Mouse (Mus musculus): Measurements from ENCODE around the gene Rftn1.

The Rftn1 gene

DNA sequence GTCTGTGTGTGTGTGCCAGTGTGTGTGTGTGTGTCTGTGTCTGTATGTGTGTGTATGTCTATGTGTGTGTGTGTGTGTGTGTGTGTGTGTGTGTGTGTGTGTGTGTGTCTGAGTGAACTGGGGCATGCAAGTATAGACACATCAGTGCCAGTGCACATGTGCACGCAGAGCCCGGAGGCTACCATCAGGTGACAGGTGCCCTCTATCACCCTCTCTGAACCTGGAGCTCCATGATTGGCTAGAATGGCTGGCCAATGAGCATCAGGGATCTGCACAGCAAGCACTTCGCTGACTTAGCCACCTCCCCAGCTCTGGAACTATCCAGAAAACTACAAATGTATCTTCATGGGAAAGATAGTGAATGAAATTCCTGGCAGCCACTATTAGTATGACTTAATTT lies 16.7 kb downstream of the Rftn1 start:
- ATAC-seq (ENCODE audit: insufficient number of reproducible peaks, low FRiP score, low TSS enrichment): no peak

DNA sequence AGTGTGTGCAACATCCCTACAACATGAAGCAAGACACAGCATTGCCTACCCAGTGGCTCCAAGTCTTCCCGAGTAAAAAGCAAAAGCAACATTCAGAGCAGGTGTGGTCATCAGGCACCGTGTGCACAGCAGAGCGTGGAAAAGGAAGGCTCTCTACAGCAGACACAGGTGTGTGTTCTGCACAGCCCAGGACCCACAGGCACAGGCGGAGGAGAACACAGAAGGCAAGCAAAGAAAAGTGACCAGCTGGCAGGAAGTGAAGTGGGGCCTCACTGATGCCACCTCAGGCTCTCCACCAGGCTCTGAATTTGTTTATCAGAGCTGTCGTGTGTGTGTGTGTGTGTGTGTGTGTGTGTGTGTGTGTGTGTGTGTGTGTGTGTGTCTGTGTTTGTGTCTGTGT lies 17.1 kb downstream of the Rftn1 start:
- no peak for ATAC-seq (ENCODE audit: insufficient number of reproducible peaks, low FRiP score, low TSS enrichment)

DNA sequence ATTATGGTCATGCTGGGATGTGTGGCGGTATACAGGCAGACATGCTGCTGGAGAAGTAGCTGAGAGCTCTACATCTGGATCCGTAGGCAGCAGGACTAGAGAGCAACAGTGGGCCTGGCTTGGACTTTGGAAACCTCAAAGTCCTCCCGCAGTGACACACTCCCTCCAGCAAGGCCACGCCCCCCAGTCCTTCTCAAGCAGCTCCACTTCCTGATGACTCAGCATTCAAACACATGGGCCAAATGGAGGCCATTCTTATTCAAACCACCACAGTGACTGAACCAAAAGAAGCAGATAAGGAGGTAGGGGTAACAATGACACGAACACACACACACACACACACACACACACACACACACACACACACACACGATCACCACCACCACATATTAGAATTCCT lies 17.7 kb downstream of the Rftn1 start:
- no peak for ATAC-seq (ENCODE audit: insufficient number of reproducible peaks, low FRiP score, low TSS enrichment)

DNA sequence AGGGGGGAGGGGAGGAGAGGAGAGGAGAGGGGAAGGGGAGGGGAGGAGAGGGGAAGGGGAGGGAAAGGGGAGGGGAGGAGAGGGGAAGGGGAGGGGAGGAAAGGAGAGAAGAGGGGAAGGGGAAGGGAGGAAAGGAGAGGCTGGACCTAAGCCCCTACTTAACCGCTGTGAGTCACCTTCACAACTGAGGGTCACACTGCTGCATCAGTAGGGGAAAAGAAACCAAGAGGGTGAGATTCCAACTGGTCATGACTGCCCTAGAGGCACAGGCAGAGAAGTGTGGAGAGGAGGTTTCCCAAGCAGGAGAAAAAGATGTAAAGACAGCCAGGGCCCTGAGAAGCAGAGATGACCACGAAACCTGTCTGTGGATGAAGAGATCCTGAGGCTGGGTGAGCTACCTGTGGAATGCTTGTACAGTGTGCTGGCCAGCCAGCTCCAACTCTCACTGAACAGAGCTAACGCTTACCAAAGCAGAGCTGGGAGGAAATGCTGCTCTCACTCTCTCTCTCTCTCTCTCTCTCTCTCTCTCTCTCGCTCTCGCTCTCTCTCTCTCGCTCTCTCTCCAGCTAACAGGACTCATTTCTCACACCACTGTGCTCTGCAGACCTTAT lies 19.4 kb downstream of the Rftn1 start:
- ATAC-seq (ENCODE audit: insufficient number of reproducible peaks, low FRiP score, low TSS enrichment): no peak

DNA sequence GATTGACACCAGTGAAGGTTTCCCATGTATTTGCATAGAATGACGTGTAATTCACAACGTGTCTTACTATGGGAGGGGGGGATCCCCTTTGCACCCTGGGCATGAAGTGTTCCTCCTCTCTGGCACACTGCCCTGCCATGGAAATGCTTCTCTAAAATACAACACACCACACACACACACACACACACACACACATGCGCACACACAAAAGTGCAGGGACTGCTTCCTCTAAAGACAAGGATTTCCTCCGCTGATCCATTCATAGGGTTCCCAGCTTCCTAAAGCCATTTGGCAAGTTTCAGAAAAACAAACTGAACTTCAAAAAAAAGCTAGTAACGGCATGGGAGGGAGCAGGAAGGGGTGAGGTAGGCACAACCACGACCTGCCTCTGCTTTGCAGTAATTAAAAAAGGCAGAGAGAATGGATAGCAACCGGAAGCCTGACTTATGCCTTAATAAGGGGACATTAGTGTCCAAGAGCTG lies 20.5 kb downstream of the Rftn1 start:
- ATAC-seq (ENCODE audit: insufficient number of reproducible peaks, low FRiP score, low TSS enrichment): no peak

DNA sequence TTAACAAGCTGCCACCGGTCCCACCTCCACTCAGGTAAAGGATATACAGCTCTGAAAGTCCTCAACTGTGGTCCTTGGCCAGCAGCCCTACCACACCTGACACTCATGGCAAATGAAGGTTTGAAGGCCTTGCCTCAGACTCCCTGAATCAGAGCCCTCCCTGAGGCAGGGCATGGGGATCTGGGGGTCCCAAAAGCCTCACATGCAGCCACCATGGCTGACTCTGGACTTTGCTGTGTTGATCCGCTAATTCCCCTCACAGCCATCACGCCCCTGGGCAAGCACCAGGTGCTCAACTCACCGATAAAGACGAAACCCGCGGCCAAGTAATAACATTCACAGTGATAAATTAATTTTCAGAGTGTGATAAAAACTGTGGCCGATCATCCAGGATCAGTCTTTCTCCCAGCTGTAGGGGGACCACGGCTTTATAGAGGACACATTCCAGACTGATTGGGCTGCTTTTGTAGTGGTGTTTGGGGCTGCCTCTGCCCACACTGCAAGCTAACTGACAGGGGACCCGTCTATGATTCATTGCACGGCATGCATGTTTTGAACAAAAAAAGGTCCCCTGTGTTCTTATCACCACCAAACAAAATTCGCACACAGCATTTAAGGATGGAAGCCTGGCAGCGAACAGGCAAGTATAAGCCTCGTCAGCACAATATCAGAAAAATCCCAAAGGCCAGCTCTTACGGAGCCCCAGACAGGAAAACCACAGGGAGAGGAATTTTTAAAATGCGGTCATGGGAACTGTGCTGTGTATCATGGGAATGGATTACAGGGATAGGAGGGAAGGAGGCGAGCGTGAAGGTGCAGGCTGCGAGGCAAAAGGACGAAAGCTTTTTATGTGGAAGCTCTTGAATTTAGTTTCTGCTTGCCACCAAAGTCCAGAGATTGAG lies 29.3 kb downstream of the Rftn1 start:
- no peak for ATAC-seq (ENCODE audit: insufficient number of reproducible peaks, low FRiP score, low TSS enrichment)

DNA sequence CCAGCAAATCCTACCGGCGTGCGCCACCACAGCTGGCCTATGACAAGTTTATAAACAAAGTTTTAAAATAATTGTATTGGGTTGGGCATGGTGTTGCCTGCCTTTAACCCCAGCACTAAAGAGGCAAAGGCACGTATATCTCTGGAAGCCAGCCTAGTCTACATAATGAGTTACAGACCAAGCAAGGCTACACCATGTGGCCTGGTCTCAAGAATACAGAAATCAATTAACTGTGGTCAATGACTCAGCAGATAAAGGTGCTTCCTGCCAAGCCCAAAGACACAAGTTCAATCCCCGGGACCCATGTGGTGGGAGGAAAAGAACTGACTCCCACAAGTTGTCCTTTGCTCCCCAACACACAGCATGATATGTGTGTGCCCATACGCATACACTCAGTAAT lies 30.1 kb downstream of the Rftn1 start:
- ATAC-seq (ENCODE audit: insufficient number of reproducible peaks, low FRiP score, low TSS enrichment): no peak

DNA sequence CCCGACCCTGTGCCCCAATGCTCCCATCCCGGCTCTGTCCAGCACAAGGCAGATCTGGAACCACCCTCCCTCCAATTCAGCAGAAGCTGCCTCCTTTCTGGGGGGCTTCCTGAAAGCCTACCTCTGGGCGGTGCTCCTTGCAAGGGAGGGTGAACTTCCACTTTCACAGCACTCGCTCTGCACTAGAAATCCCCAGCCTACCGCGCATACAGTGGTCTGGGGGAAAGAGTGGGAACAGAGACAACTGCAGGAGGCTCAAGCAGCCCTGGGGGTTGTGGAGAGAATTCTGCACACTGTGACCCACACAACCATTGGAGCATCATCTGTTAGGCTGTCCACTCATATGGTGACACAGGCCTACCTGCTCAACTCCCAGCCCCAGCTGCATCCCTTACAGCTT lies 30.7 kb downstream of the Rftn1 start:
- ATAC-seq (ENCODE audit: insufficient number of reproducible peaks, low FRiP score, low TSS enrichment): no peak

DNA sequence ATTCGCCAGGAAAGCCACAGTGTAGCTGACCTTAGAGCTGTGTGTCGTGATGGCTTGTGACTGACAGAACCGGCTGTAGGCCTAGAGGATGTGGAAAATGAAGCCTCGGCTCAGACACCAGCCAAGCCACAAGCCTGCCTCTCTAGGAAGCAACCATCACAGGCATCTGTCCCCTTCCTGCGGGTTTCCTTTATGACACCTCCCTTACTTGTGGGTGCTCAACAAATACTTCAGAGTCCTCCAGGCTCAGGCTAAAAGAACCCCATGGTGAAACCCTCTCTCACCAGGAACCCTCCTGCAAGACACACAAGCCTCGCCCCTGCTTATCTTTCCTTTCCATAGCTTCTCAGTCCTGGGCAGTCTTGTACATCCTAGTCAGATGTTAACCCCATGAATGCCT lies 31.9 kb downstream of the Rftn1 start:
- ATAC-seq (ENCODE audit: insufficient number of reproducible peaks, low FRiP score, low TSS enrichment): no peak

DNA sequence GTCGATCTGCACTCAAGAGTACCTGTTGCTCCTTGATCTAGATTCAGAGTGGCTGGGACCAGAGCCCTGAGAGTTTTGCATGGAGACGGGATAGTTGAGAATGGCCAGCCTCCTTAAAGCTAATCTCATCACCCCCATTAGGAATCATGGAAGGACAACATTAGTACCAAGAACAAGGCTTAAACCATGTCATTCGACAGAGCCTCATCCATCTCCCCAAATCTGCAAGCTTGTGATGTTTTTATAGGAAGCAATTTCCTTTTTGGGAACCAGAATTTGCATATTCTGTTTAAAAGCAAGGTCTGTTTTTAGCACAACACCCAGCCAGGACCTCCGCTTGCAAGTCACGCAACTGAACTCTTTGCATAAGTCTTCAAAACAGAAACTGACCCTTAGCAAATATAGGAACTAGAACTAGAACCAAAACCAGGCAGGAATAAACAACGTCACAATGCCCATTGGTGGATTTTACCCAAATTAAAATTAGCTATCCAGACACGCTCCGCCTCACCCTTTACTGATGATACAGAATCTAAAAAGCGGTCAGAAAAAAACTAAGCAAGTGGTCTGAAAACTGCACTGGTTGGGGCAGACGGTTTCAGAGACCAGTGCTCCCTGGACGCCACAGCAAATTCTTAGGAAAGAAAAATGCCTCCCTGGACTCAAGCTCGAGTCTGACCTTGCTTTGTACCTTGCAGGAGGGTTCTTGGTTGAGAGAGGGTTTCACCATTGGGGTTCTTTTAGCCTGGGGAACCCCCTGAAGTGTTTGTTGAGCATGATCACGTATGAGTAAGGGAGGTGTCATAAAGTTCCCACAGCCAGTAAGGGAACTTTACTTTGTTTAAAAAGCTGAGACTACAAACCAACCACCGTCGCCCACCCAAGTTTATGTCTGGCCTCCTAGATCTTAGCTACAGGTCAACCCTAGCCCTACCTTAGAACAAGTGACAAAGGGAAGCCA lies 33.0 kb downstream of the Rftn1 start:
- ATAC-seq (ENCODE audit: insufficient number of reproducible peaks, low FRiP score, low TSS enrichment): no peak

DNA sequence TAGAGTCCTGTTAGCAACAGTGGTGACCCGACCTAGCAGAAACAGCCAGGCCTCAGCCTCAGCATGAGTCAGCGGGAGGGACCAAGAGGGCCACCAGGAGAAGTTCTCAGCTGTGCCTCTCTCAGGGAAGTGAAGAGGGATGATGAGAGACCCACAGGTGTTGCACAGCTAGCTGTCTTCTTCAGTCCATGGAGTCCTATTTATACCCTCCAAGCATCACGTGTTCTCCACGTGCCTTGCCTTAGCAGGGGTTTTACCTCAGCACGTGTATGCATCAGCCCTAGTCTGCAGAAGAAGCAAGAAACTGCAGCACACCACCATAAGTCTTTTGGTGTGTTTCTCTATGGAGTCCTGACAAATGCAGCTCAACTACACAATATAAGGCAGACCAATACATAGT lies 38.4 kb downstream of the Rftn1 start:
- ATAC-seq (ENCODE audit: insufficient number of reproducible peaks, low FRiP score, low TSS enrichment): no peak

DNA sequence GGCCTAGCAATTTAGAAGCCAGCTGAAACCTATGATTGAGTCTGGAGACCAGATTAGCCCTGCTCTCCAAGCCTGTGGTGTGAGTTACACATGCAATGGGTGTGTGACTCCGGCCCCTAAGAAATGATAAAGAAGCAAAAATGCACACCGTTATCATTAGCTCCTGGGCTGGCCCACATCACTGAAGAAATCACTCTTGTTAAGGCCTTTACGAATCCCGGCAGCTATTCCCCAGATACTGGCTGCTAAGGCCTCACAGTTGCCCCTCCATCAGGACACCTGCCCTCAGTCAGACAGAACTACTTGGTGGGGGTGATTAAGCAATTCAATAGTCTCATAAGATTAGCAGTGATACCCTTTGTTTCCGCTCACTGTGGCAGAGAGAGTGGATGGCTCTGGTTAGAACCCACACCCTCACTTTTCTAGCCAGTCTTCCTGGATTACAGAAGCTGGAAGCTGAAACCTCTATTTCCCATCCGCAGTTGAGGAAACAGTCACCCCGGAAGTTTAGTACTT lies 39.2 kb downstream of the Rftn1 start:
- ATAC-seq (ENCODE audit: insufficient number of reproducible peaks, low FRiP score, low TSS enrichment): no peak

DNA sequence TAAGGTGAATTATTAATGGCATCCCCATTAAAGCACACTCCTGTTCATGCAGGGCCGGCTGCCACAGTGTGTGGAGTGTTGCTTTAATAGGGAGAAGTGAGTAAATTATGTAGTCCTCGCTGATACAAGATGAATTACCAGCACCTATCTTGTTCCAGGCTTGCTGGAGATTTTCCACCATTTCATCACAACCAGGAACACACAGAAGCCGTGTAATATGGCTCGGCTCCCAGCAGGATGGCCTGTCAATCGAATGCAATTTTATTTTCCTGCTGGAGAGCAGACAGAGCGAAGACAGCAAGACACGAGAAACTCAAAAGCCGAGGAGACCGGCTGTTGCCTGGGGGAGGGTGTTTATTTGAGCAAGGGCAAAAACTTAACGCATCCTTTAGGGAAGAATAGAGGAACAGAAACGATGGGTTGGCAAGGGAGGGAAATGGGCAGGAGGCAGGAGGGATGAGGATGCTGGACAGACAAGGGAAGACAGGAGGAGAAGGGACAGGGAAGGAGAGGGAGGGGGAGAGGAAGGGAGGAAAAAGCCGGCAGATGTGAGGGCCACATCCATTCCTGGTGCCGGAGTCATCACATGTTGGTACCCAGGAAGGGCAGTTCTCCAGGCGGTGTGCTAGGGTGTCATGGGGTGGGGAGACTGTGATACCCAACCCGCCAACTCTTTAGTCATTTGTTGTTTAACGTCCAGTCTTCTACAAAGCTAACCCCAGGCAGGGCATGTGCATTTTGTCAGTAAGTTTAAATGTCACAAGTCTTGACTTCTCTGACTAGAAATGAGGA lies 39.9 kb downstream of the Rftn1 start:
- no peak for ATAC-seq (ENCODE audit: insufficient number of reproducible peaks, low FRiP score, low TSS enrichment)

DNA sequence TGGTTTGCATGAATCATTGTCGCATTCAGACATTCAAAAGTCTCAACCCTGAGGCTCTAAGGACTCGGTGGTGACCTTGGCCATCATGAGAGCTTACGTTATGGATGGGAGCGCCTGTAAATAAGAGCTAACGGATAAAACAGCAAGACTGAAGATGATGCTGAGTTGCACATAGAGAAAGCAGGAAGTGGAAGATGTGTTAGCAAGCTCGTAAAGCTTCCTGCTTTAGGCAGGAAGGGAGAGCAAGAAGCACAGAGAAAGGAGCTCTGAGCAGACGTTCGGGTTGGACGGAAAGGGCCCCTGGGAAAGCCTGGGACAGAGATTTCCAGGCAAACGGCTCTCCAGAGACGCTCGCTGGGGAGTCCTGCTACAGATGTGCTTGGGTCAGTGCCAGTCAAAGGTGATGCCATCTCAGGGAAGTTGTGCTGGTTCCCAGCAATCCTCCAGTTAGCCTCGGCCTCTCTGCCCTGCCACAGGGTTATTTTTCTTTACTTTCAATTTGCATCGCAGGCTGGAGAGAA lies 40.7 kb downstream of the Rftn1 start:
- ATAC-seq (ENCODE audit: insufficient number of reproducible peaks, low FRiP score, low TSS enrichment): no peak

DNA sequence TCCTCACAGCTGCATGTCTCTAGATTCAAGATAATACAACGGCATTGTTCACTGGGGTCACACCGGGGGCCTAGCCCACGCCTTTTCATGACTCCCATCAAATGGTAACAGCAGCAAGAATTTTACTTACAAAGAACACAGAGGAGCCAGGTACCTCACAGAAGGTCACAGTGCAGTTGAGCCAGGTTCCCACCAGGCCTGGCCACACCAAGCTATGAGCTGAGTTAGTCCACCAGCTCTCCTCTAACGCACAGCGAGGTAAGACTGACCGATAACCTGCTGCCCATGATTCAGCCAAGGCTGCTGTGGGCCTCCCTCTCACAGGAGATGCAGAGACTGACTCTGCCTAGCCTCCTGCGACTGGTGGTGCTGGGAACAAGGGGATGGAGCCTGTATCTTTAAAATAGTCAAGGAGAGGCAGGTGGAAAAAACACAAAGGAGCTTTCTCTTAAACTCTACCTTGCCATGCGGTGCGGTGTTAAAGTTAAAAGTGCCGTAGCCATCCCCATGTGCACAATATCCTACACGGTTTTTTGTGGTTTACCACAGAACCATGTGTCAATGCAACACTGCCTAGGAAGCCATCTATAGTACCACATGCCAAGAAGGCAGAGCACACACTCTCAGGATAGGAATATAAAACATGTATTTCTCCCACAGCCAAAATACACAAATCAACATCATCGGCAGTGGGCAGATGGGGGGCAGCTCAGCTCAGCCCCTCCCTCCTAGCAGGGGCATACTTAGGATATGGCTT lies 42.5 kb downstream of the Rftn1 start:
- ATAC-seq (ENCODE audit: insufficient number of reproducible peaks, low FRiP score, low TSS enrichment): no peak

DNA sequence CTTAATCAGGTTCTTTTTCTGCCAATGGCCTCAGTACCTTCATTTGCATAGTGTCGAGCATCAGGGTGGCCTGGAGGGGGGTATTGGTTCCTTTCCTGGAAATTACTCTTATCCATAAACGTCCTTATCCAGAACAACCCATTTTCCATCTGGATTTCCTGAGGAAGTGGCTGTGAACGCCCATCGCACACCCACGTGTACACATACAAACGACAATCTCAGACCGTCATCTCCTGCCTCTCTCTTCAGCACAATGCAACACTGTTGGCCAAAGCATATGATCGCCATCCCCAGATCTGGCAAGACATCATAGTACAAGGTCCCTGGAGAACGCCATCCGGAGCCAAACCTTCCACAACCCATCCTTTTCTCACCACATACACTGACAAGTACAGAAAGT lies 47.1 kb downstream of the Rftn1 start:
- no peak for ATAC-seq (ENCODE audit: insufficient number of reproducible peaks, low FRiP score, low TSS enrichment)

DNA sequence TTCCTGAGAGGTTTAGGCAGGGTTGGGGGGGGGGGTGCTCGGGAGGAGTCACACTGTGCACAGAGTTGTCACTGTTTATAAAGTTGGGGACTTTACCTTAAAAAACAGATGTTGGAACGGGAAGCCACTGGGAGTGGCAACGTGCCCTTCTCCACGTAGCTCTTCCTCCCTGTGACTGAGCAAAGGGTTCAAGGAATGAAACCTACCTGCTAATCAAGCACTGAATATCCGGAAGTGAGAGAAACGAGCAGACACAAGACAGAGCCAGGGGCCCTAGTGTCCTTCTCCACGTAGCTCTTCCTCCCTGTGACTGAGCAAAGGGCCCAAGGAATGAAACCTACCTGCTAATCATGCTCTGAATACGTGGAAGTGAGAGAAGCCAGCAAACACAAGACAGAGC lies 47.9 kb downstream of the Rftn1 start:
- no peak for ATAC-seq (ENCODE audit: insufficient number of reproducible peaks, low FRiP score, low TSS enrichment)

DNA sequence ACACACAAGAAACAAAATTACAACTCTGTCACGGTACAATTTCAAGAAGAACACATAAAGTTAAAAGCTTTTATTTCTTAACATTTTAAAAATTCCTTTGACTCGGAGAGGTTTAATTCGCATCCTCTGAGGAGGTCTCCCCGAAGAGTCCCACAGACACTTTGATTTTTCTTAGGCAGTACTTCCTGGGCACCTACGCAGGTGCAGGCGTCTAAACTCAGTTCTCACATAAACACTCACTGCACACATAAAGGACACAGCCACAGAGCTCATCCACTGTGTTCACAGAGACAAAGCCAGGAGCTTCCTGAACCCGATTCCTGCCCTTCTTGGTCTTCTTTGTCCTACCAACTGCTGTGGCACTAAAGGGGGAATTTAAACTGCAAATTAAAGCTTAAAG lies 48.3 kb downstream of the Rftn1 start:
- ATAC-seq (ENCODE audit: insufficient number of reproducible peaks, low FRiP score, low TSS enrichment): no peak

DNA sequence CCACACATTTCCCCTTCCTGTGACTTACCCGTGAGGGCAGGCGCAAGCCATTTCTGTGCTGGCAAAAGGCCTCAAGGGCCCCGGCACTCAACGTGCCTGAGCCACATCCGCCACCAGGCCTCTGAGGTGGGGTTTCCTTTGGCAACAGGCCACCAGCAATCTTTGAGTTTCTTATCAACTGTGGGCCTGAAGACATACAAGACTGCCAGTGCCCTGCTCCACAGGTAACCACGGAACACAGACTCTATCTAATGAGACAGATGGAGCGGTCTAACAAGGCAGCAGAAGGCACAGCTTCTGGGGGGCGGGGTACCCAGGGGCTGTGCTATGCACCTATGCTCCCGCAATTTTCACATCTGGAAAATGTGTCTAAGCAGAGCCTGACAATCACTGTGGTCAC lies 54.4 kb downstream of the Rftn1 start:
- ATAC-seq (ENCODE audit: insufficient number of reproducible peaks, low FRiP score, low TSS enrichment): no peak
